Mouse (Mus musculus): ENCODE measurements at regions not wholly inside any gene's neighbourhood (a gene's known extent, or its start where the extent isn't known, plus 50 kb on each side); places are given as distances from the start of the nearest gene placed in this dataset.

DNA sequence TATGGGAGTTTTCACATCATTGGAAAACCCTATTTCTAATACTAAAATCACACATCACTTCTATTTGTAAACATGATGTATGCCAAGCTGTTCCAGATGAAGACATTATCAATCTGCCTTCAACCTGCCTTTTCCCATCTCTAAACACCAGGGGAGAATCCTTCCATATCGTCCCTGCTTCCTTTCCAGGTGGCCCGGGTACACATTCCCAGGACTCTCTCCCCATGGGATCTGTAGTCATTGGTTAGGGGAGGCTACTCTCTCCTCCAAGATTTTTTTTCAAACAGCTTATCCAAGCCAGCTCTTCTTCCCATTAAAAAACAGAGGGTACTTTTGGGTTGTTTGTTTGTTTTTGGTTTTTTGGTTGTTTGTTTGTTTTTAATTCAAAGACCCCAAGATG lies 650.7 kb downstream of the Tlr4 start:
- 67% methylated on average over 2 of the region's 2 CpGs for WGBS
- Histone ChIP-seq H3K4me3 (ENCODE audit: low read depth, low read length) (no peak overlapping the region), H3K9me3 (replicated peaks; ENCODE audit: control insufficient read depth, low read length) (no peaks in the 10 kb centered on the region), H3K27ac (ENCODE audit: low read depth, low read length) (no peak overlapping the region), H3K36me3 (ENCODE audit: control insufficient read depth, insufficient read depth, low read length) (no peaks in the 10 kb centered on the region), H3K4me1 (ENCODE audit: control insufficient read depth, insufficient read depth, low read length) (no peaks in the 10 kb centered on the region), H3K27me3 (replicated peaks; ENCODE audit: control insufficient read depth, insufficient read depth, low read length) (no peaks in the 10 kb centered on the region), H3K4me2 (ENCODE audit: low read length) (no peak overlapping the region), H3K9ac (ENCODE audit: low read length) (no peak overlapping the region)
- DNase-seq (ENCODE audit: low spot score) (no peak), ATAC-seq (no peak)

DNA sequence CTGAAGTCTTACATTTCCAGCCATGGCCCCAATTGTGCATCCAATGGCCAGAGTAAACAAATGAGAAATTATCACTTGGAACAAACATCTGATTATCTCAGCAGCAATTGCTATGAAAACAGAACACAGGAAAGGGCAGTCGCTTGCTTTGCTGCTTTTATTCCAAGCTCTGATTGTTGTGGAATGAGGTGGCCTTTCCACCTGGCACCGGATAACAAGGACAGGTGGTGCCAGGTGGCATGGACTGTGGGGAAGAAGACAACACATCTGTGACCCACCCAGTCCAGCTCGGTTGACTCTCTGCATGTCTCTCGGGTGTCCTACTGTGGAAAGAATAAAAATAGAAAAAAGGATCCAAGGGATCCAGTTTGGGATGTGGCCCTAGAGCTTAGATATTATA lies 694.9 kb downstream of the Tlr4 start:
- no peak overlapping the region for H3K27ac ChIP-seq (ENCODE audit: low read depth, low read length)
- no peaks in the 10 kb centered on the region for H3K4me1 ChIP-seq (ENCODE audit: control insufficient read depth, insufficient read depth, low read length)
- no peak overlapping the region for H3K9ac ChIP-seq (ENCODE audit: low read length)
- no peak overlapping the region for H3K4me3 ChIP-seq (ENCODE audit: low read depth, low read length)
- H3K27me3 ChIP-seq (replicated peaks; ENCODE audit: control insufficient read depth, insufficient read depth, low read length), result no peaks in the 10 kb centered on the region
- 87% methylated on average over 4 of the region's 4 CpGs for WGBS
- no peak overlapping the region for H3K4me2 ChIP-seq (ENCODE audit: low read length)
- no peaks in the 10 kb centered on the region for H3K9me3 ChIP-seq (replicated peaks; ENCODE audit: control insufficient read depth, low read length)
- DNase-seq (ENCODE audit: low spot score), result no peak
- no peak for ATAC-seq
- H3K36me3 ChIP-seq (ENCODE audit: control insufficient read depth, insufficient read depth, low read length), result no peaks in the 10 kb centered on the region

DNA sequence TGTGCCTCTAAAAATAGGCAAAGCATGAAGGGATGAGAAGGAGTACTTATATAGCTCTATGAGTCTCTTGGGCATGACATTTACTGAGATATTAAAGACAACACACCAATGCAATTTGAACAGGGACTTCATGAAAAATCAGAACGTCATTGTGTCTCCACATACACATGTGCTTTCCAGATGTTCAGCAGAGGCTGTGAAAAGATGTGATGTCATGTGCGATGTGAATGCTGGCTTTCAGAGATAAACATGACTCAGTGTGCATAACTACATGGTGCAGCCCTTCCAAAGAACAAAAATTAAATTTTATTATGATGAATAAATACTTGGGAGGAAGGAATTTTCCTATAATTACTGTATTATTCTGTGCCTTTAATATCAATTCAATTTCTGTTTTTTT lies 695.8 kb downstream of the Tlr4 start:
- Histone ChIP-seq H3K4me3 (ENCODE audit: low read depth, low read length) (no peak overlapping the region), H3K36me3 (ENCODE audit: control insufficient read depth, insufficient read depth, low read length) (no peaks in the 10 kb centered on the region), H3K9me3 (replicated peaks; ENCODE audit: control insufficient read depth, low read length) (no peaks in the 10 kb centered on the region), H3K4me1 (ENCODE audit: control insufficient read depth, insufficient read depth, low read length) (no peaks in the 10 kb centered on the region), H3K4me2 (ENCODE audit: low read length) (no peak overlapping the region), H3K9ac (ENCODE audit: low read length) (no peak overlapping the region), H3K27ac (ENCODE audit: low read depth, low read length) (no peak overlapping the region), H3K27me3 (replicated peaks; ENCODE audit: control insufficient read depth, insufficient read depth, low read length) (no peaks in the 10 kb centered on the region)
- 89% methylated on average over 2 of the region's 2 CpGs for WGBS
- DNase-seq (ENCODE audit: low spot score), result no peak
- ATAC-seq, result no peak

DNA sequence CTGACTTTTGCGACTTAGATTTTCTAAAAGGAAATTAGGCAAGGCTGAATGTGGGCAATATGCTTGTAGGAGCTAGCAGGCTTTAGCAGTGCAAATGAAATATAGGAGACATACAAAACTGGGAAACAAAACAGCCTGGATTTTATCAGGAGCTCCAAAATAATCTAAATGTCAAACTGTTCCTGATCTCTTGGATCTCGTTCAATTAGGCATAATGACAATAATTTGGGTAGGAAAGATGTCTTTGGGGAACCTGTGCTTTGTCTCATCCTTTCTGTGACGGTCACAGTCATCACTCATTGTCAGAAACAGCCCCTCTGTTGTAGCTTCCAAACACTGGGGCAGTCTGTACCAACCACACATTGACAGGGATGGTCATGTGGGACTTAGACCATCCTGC lies 702.2 kb downstream of the Tlr4 start:
- no peaks in the 10 kb centered on the region for H3K9me3 ChIP-seq (replicated peaks; ENCODE audit: control insufficient read depth, low read length)
- no peak overlapping the region for H3K9ac ChIP-seq (ENCODE audit: low read length)
- ATAC-seq (no peak), DNase-seq (ENCODE audit: low spot score) (no peak)
- no peak overlapping the region for H3K27ac ChIP-seq (ENCODE audit: low read depth, low read length)
- H3K4me2 ChIP-seq (ENCODE audit: low read length), result no peak overlapping the region
- no peaks in the 10 kb centered on the region for H3K27me3 ChIP-seq (replicated peaks; ENCODE audit: control insufficient read depth, insufficient read depth, low read length)
- no peaks in the 10 kb centered on the region for H3K36me3 ChIP-seq (ENCODE audit: control insufficient read depth, insufficient read depth, low read length)
- H3K4me1 ChIP-seq (ENCODE audit: control insufficient read depth, insufficient read depth, low read length), result no peaks in the 10 kb centered on the region
- no peak overlapping the region for H3K4me3 ChIP-seq (ENCODE audit: low read depth, low read length)
- 84% methylated on average over 3 of the region's 3 CpGs for WGBS

DNA sequence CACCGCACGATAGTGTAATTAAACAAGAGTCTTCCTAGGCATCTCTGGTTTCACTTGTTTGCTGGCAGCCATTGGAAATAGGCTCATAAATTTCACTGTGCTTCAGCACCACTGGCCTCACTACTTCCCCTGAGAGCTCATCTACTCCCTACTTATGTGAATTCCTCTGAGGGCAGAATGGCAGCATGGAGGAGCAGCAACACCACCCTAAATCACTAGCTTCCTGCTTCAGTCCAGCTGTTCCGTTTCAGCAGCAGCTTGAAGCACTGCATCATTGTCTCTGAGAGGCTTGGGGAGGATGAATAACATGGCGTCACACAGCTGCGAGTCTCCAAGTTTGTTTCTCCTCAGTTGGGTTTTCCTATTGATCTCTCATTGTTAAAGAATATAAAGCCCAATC lies 712.1 kb downstream of the Tlr4 start:
- Histone ChIP-seq H3K27me3 (replicated peaks; ENCODE audit: control insufficient read depth, insufficient read depth, low read length) (no peaks in the 10 kb centered on the region), H3K9ac (ENCODE audit: low read length) (no peak overlapping the region), H3K4me1 (ENCODE audit: control insufficient read depth, insufficient read depth, low read length) (no peaks in the 10 kb centered on the region), H3K4me2 (ENCODE audit: low read length) (no peak overlapping the region), H3K9me3 (replicated peaks; ENCODE audit: control insufficient read depth, low read length) (no peaks in the 10 kb centered on the region), H3K4me3 (ENCODE audit: low read depth, low read length) (no peak overlapping the region), H3K36me3 (ENCODE audit: control insufficient read depth, insufficient read depth, low read length) (no peaks in the 10 kb centered on the region), H3K27ac (ENCODE audit: low read depth, low read length) (no peak overlapping the region)
- no peak for ATAC-seq
- WGBS, result 74% methylated on average over 5 of the region's 5 CpGs
- DNase-seq (ENCODE audit: low spot score), result no peak

DNA sequence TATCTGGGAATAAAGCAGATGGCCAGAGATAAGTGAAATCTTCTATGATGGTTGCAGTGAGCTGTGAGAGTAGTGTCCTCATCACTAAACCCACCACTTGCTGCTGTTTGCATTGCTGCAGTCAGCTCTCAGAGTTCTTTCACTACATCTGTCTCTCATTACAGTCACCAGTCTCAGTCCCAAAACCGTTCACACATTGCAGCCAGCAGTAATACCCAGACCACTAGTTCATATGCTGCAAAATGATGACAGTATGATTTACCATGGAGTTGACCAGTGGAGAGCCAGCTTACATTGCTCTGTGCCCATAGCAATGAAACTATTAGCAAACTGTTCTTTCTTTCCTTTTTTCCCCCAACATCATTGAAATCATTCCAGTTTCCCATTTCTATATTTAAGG lies 718.6 kb downstream of the Tlr4 start:
- WGBS, result 83% methylated on average over 1 of the region's 1 CpGs
- Histone ChIP-seq H3K9ac (ENCODE audit: low read length) (no peak overlapping the region), H3K36me3 (ENCODE audit: control insufficient read depth, insufficient read depth, low read length) (no peaks in the 10 kb centered on the region), H3K27me3 (replicated peaks; ENCODE audit: control insufficient read depth, insufficient read depth, low read length) (no peaks in the 10 kb centered on the region), H3K4me2 (ENCODE audit: low read length) (no peak overlapping the region), H3K4me3 (ENCODE audit: low read depth, low read length) (no peak overlapping the region), H3K27ac (ENCODE audit: low read depth, low read length) (no peak overlapping the region), H3K9me3 (replicated peaks; ENCODE audit: control insufficient read depth, low read length) (no peaks in the 10 kb centered on the region), H3K4me1 (ENCODE audit: control insufficient read depth, insufficient read depth, low read length) (no peaks in the 10 kb centered on the region)
- DNase-seq (ENCODE audit: low spot score), result no peak
- no peak for ATAC-seq

DNA sequence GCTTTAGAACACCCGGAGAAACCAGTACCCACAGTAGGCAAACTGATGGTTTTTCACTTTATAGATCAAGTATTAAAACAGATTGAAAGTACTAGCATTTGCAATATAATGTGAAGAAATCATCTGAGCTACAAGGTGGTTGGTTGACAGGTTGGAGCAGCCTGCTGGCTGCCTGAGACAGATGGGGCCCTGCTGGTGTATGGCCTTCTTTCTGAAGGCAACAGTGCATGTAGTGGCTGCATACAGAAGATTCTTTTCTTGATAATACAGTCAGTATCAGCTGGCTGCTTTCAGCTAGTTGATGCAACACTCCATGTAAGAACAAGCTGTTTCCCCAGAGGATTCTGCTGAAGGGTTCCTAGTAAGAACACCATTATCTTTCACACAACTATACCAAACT lies 720.6 kb downstream of the Tlr4 start:
- ATAC-seq (no peak), DNase-seq (ENCODE audit: low spot score) (no peak)
- no peak overlapping the region for H3K27ac ChIP-seq (ENCODE audit: low read depth, low read length)
- H3K9me3 ChIP-seq (replicated peaks; ENCODE audit: control insufficient read depth, low read length), result no peaks in the 10 kb centered on the region
- no peaks in the 10 kb centered on the region for H3K27me3 ChIP-seq (replicated peaks; ENCODE audit: control insufficient read depth, insufficient read depth, low read length)
- H3K36me3 ChIP-seq (ENCODE audit: control insufficient read depth, insufficient read depth, low read length), result no peaks in the 10 kb centered on the region
- H3K9ac ChIP-seq (ENCODE audit: low read length), result no peak overlapping the region
- H3K4me2 ChIP-seq (ENCODE audit: low read length), result no peak overlapping the region
- H3K4me3 ChIP-seq (ENCODE audit: low read depth, low read length), result no peak overlapping the region
- WGBS, result 95% methylated on average over 1 of the region's 1 CpGs
- H3K4me1 ChIP-seq (ENCODE audit: control insufficient read depth, insufficient read depth, low read length), result no peaks in the 10 kb centered on the region

DNA sequence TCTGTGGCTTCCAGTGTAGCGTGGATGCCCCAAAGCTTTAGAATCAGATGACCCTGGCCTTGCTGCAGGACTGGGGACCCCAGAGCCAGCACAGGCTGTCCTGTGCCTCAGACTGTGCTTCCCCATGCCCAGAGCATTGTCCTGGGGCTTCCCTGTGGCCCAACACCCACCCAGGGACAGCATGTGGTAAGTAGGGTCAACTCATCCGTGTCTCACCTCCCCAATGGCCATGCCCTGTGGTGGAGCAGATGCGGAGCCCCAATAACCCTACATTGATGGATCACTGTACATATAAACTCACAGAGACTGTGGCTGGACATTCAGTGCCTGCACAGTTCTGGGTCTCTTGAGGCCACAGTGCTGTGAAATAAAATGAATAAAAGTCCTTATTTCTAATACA lies 726.1 kb downstream of the Tlr4 start:
- ATAC-seq, result no peak
- Histone ChIP-seq H3K4me3 (ENCODE audit: low read depth, low read length) (no peak overlapping the region), H3K27ac (ENCODE audit: low read depth, low read length) (no peak overlapping the region), H3K36me3 (ENCODE audit: control insufficient read depth, insufficient read depth, low read length) (no peaks in the 10 kb centered on the region), H3K4me2 (ENCODE audit: low read length) (no peak overlapping the region), H3K9ac (ENCODE audit: low read length) (no peak overlapping the region), H3K9me3 (replicated peaks; ENCODE audit: control insufficient read depth, low read length) (no peaks in the 10 kb centered on the region), H3K4me1 (ENCODE audit: control insufficient read depth, insufficient read depth, low read length) (no peaks in the 10 kb centered on the region), H3K27me3 (replicated peaks; ENCODE audit: control insufficient read depth, insufficient read depth, low read length) (no peaks in the 10 kb centered on the region)
- no peak for DNase-seq (ENCODE audit: low spot score)
- 89% methylated on average over 3 of the region's 3 CpGs for WGBS

DNA sequence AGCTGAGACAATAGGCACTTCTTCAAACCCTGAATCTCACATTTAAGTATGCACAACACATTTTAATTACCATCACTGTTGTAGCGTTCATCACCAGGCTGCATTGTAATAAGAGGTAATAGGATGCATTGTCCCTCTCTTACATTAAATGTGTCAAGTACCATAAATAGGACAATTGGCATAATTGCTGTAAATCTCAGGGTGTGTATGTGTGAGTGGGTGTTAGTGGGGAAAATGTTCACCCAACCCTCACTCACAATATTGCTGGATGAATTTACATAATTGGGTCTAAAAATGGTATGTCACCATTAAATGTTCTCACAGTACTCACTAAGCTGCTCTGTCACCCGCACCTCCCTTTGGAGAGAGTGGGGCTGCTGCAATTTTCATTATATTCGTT lies 747.4 kb downstream of the Tlr4 start:
- WGBS, result 45% methylated on average over 3 of the region's 3 CpGs
- Histone ChIP-seq H3K36me3 (ENCODE audit: control insufficient read depth, insufficient read depth, low read length) (no peaks in the 10 kb centered on the region), H3K9ac (ENCODE audit: low read length) (no peak overlapping the region), H3K4me1 (ENCODE audit: control insufficient read depth, insufficient read depth, low read length) (no peaks in the 10 kb centered on the region), H3K4me3 (ENCODE audit: low read depth, low read length) (no peak overlapping the region), H3K4me2 (ENCODE audit: low read length) (no peak overlapping the region), H3K27ac (ENCODE audit: low read depth, low read length) (no peak overlapping the region), H3K9me3 (replicated peaks; ENCODE audit: control insufficient read depth, low read length) (no peaks in the 10 kb centered on the region), H3K27me3 (replicated peaks; ENCODE audit: control insufficient read depth, insufficient read depth, low read length) (no peaks in the 10 kb centered on the region)
- peak; percentile 61 for DNase-seq (ENCODE audit: low spot score)
- peak; percentile 78 for ATAC-seq

DNA sequence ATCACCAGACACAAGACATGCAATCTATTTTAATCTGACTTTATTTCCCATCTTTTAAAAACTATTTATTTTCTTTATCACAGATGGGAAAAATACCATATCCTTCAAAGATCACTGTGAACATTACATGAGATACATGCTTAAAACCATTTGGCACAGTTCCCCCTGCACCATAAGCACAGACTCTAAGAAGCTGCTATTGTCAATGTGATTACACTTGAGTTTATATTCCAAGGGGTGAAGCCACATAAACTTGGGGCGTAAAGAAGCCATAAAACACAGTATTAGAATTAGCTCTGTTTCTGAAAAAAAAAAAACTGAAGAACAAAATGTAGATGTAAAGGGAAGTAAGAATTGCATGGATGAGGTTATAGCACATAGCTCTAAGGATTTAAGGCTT lies 762.1 kb downstream of the Tlr4 start:
- H3K4me2 ChIP-seq (ENCODE audit: low read length), result no peak overlapping the region
- ATAC-seq (no peak), DNase-seq (ENCODE audit: low spot score) (peak; percentile 17)
- WGBS, result 70% methylated on average over 1 of the region's 1 CpGs
- no peaks in the 10 kb centered on the region for H3K36me3 ChIP-seq (ENCODE audit: control insufficient read depth, insufficient read depth, low read length)
- H3K27me3 ChIP-seq (replicated peaks; ENCODE audit: control insufficient read depth, insufficient read depth, low read length), result no peaks in the 10 kb centered on the region
- no peaks in the 10 kb centered on the region for H3K9me3 ChIP-seq (replicated peaks; ENCODE audit: control insufficient read depth, low read length)
- no peak overlapping the region for H3K4me3 ChIP-seq (ENCODE audit: low read depth, low read length)
- no peak overlapping the region for H3K9ac ChIP-seq (ENCODE audit: low read length)
- no peak overlapping the region for H3K27ac ChIP-seq (ENCODE audit: low read depth, low read length)
- no peaks in the 10 kb centered on the region for H3K4me1 ChIP-seq (ENCODE audit: control insufficient read depth, insufficient read depth, low read length)

Data from forebrain, embryonic 14.5 days (tissue).